Mouse (Mus musculus) spleen, postnatal 0 days (tissue): Measurements from ENCODE around the gene Tmem8b. TPM values are rescaled to one million over a fixed set of nuclear protein-coding genes. Genes with fewer than 3 reads are reported as not detected.

ENCODE experiments used
- polyA plus RNA-seq: library from polyadenylated mRNA; unstranded; fragments of >200 nt; fragmentation: Nextera tagmentation; extraction: Ambion mirVana; gene quantifications from 2 replicates; pipeline ENCODE4 v1.2.1, GENCODE M21; 2015

Tmem8b gene
- 1.1 and 1.5 TPM in 2 replicates for polyA plus RNA-seq

GRCm38 (mm10) chr4:43668782-43669427 lies at the start of gene Tmem8b, which contains the start of gene Fam221b:
Tmem8b (plus strand) TSS chr4:43668971.
Fam221b (minus strand) TSS chr4:43669145.

GRCm38 (mm10) chr4:43631046-43631955 lies 37.5 kb upstream of the Tmem8b start, which contains the start of gene Npr2:
Npr2 (plus strand) TSS chr4:43631935.

DNA sequence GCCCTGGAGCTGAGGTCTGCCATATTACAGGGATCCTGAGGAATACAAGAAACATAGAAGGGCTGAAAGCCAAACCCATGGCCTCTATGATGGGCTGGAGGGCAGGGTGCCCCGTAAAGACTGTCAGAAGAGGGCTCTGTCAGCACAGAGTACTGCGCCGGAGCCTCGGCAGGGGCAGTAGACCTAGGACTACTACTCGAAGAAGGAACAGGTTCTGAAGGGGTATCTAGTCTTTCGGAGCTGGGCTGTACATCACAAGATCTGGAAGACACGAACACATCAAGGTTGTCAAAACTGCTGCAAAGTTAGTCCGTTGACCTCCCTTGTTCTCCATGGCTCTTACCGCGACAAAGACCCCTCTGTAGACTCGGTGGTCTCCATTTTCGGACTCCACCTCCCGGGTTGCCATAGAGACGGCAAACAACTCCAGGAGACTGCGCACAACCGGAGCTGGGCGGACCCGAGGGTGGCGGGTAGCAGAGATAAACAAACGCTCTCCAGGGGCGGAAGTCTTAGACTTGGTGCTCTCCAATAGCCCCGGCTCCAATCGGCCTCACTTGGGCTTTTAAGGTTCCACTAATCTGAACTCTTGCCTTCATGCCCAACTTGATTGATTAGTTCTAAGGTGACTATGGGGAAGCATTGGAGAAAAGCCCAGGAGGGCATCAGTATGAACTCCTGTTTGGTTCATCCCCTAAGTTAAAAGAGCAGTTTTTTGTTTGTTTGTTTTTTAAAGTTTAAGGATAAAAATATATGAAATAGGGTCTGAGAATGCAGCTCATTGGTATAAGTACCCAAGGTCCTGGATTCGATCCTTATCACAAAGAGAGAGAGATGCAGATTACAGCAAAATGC lies 15.4 kb upstream of the Tmem8b start, which contains the start of gene Spag8:
TSS of gene Spag8 (minus strand) at position 434 of the 855 bp plus-strand sequence.

GRCm38 (mm10) chr4:43656339-43657109 lies 12.2 kb upstream of the Tmem8b start, which contains the start of gene Hint2:
Hint2 (minus strand) TSS chr4:43656466.

DNA sequence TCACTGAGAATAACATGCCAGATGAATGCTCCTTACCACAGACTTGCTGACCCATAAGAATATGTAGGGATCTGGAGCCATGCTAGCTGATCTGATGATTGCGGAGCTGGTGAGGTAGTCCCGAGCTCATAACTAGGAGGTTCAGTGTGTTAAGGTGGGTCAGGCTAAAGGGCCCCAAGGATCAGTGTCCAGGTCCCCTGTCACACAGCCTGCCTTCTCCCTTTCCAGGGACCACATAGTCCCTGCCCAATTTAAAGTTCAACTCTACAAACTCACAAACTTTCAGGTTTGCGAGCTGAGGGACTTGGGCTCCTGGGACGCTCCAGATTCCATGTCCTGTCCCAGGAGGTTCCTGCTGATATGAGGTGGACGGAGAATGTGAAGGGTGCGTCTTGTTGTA lies 31.9 kb downstream of the Tmem8b start, which contains the start of gene Olfr70:
TSS of gene Olfr70 (minus strand) at position 101 of the 400 bp plus-strand sequence.

GRCm38 (mm10) chr4:43709869-43710268 lies 41.1 kb downstream of the Tmem8b start, which contains the start of gene Olfr71:
Olfr71 (minus strand) TSS chr4:43710255.

DNA sequence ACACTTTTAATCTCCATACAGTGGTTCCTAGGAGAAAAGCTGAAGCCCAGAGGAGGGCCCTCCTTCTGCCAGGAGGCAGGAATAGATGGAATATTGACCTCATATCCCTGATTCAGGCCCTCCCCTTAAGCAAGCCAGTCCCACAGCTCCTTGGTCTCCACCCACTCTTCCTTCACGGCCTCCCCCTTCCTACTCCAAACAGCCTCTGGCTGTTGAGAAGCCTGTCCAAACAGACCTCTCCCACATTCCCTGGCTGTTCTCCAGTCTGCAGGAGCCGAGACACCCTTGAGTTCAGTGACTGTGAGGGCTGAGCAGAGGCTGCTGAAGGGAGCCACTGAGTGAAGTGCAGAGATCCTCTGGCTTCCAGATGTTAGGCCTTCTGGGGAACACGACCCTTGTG lies 58.2 kb downstream of the Tmem8b start, which contains the start of gene Hrct1:
TSS of gene Hrct1 (plus strand) at position 194 of the 400 bp plus-strand sequence.

GRCm38 (mm10) chr4:43729794-43730550 lies 61.2 kb downstream of the Tmem8b start, which contains the start of gene Spaar:
Spaar (plus strand) TSS chr4:43730034.

Other genes starting within 250 kb of the Tmem8b start
- gene Fam166b, start 239.8 kb upstream of the Tmem8b start, polyA plus RNA-seq = not detected in 2 replicates
- gene Tesk1, start 227.0 kb upstream of the Tmem8b start, polyA plus RNA-seq = 1.3 and 2.5 TPM in 2 replicates
- gene Cd72, start 214.3 kb upstream of the Tmem8b start, polyA plus RNA-seq = 8.4 and 12.7 TPM in 2 replicates
- 0.59 and 1.4 TPM in 2 replicates for gene Sit1, start 185.2 kb upstream of the Tmem8b start, polyA plus RNA-seq
- 42.9 and 45.9 TPM in 2 replicates for gene Ccdc107, start 176.1 kb upstream of the Tmem8b start, polyA plus RNA-seq
- gene Arhgef39, start 169.3 kb upstream of the Tmem8b start, polyA plus RNA-seq = 38.1 and 40.1 TPM in 2 replicates
- gene Car9, start 162.0 kb upstream of the Tmem8b start, polyA plus RNA-seq = 3.2 and 3.7 TPM in 2 replicates
- gene Tpm2, start 145.2 kb upstream of the Tmem8b start, polyA plus RNA-seq = 63.0 and 70.1 TPM in 2 replicates
- gene Creb3, start 106.6 kb upstream of the Tmem8b start, polyA plus RNA-seq = 23.7 and 33.8 TPM in 2 replicates
- 62.7 and 73.4 TPM in 2 replicates for gene Tln1, start 106.3 kb upstream of the Tmem8b start, polyA plus RNA-seq
- gene Rgp1, start 90.3 kb upstream of the Tmem8b start, polyA plus RNA-seq = 16.0 and 17.6 TPM in 2 replicates
- gene Gba2, start 90.1 kb upstream of the Tmem8b start, polyA plus RNA-seq = 16.9 and 18.2 TPM in 2 replicates
- gene Msmp, start 84.5 kb upstream of the Tmem8b start, polyA plus RNA-seq = 0.54 and 0.72 TPM in 2 replicates
- 3.3 and 4.7 TPM in 2 replicates for gene Npr2, start 37.0 kb upstream of the Tmem8b start, polyA plus RNA-seq
- 0.20 and 0.70 TPM in 2 replicates for gene Spag8, start 15.4 kb upstream of the Tmem8b start, polyA plus RNA-seq
- 73.1 and 79.8 TPM in 2 replicates for gene Hint2, start 12.5 kb upstream of the Tmem8b start, polyA plus RNA-seq
- gene Fam221b, start 174 bp downstream of the Tmem8b start, polyA plus RNA-seq = 1.5 and 2.0 TPM in 2 replicates
- gene Olfr70, start 31.8 kb downstream of the Tmem8b start, polyA plus RNA-seq = not detected in 2 replicates
- gene Olfr71, start 41.3 kb downstream of the Tmem8b start, polyA plus RNA-seq = not detected in 2 replicates
- 0.17 and 0.59 TPM in 2 replicates for gene Hrct1, start 58.2 kb downstream of the Tmem8b start, polyA plus RNA-seq
- 0.07 TPM in 1 of 2 replicates, not detected in the other for gene Spaar, start 61.1 kb downstream of the Tmem8b start, polyA plus RNA-seq
- gene Olfr159, start 102.0 kb downstream of the Tmem8b start, polyA plus RNA-seq = not detected in 2 replicates
- not detected in 2 replicates for gene Olfr156, start 154.9 kb downstream of the Tmem8b start, polyA plus RNA-seq
- gene Olfr157, start 171.2 kb downstream of the Tmem8b start, polyA plus RNA-seq = not detected in 2 replicates
- gene Olfr155, start 182.6 kb downstream of the Tmem8b start, polyA plus RNA-seq = not detected in 2 replicates
- gene Reck, start 206.6 kb downstream of the Tmem8b start, polyA plus RNA-seq = 7.1 and 8.0 TPM in 2 replicates